13 mouse cellular contexts compared by ENCODE assay signal in genomic region chr4:132387617-132388016, GRCm38 (mm10). TPM values are rescaled to one million over a fixed set of nuclear protein-coding genes. Genes with fewer than 3 reads are reported as not detected.
DNase-seq lines count a peak whose midpoint lies in the region; ATAC-seq and TF ChIP-seq lines count a peak whose summit lies in the region.
"Had no signal": no experiment of that assay in that cellular context is flagged by ENCODE, and none has a peak within 500 bp of the region (broad histone marks: within the 10 kb centered on the region; RNA-seq: fewer than 3 reads in every experiment).

No protein-coding gene starts in this region.

- H3K9ac ChIP-seq in lung, embryonic 15.5 days = no peak overlapping the region
- no peak overlapping the region for H3K9ac ChIP-seq in heart, embryonic 15.5 days
- H3K9ac ChIP-seq in liver, embryonic 13.5 days = 0 out of 2 replicates have a peak overlapping the region, but pooled peaks have one; percentile 4

- TF ChIP-seq POLR2A in lung, adult 2 months (IDR thresholded peaks at IDR 0.05; ENCODE audit: borderline replicate concordance, extremely low read depth, low read depth, low read length) = no peak

- H3K4me1 ChIP-seq in lung, embryonic 15.5 days = no peaks in the 10 kb centered on the region
- peaks cover 15% of the 10 kb centered on the region for H3K4me1 ChIP-seq in brown adipose tissue, adult 24 weeks (ENCODE audit: control insufficient read depth, insufficient read depth, insufficient read length, low read length)
- peaks cover 14% of the 10 kb centered on the region for H3K4me1 ChIP-seq in heart, embryonic 15.5 days (replicated peaks)
- H3K4me1 ChIP-seq in liver, embryonic 13.5 days (replicated peaks) = peaks cover 63% of the 10 kb centered on the region
- 0 out of 2 replicates have a peak, but pooled peaks cover 3% of the 10 kb centered on the region for H3K4me1 ChIP-seq in forebrain, embryonic 10.5 days
- peaks cover 20% of the 10 kb centered on the region for H3K4me1 ChIP-seq in lung, adult 2 months (ENCODE audit: control insufficient read depth, insufficient read depth, low read length)
- H3K4me1 ChIP-seq: embryonic facial prominence, embryonic 13.5 days had no signal

- no peak overlapping the region for H3K4me3 ChIP-seq in lung, embryonic 15.5 days
- no peak overlapping the region for H3K4me3 ChIP-seq in brown adipose tissue, adult 24 weeks (ENCODE audit: insufficient read depth, low read depth, low read length)
- H3K4me3 ChIP-seq in heart, embryonic 15.5 days = no peak overlapping the region
- H3K4me3 ChIP-seq in liver, embryonic 13.5 days (replicated peaks) = no peak overlapping the region
- no peak overlapping the region for H3K4me3 ChIP-seq in forebrain, embryonic 10.5 days
- no peak overlapping the region for H3K4me3 ChIP-seq in lung, adult 2 months (replicated peaks; ENCODE audit: extremely low read depth, low read depth, low read length)
- H3K4me3 ChIP-seq: embryonic facial prominence, embryonic 13.5 days; myocyte had no signal

- no peak for DNase-seq in lung, postnatal 14 days
- DNase-seq in liver, embryonic 13.5 days = no peak
- no peak for DNase-seq in forebrain, embryonic 10.5 days (ENCODE audit: extremely low spot score, low spot score)
- DNase-seq in lung, adult 2 months = no peak
- DNase-seq: cerebellum, adult 2 months; lung, postnatal 36 days; retina, postnatal 1 day had no signal

- no peaks in the 10 kb centered on the region for H3K27me3 ChIP-seq in lung, embryonic 15.5 days
- no peaks in the 10 kb centered on the region for H3K27me3 ChIP-seq in heart, embryonic 15.5 days
- no peaks in the 10 kb centered on the region for H3K27me3 ChIP-seq in liver, embryonic 13.5 days
- no peaks in the 10 kb centered on the region for H3K27me3 ChIP-seq in forebrain, embryonic 10.5 days (ENCODE audit: poor library complexity, severe bottlenecking)
- H3K27me3 ChIP-seq: embryonic facial prominence, embryonic 13.5 days had no signal

- no peaks in the 10 kb centered on the region for H3K9me3 ChIP-seq in lung, embryonic 15.5 days
- H3K9me3 ChIP-seq in heart, embryonic 15.5 days (replicated peaks) = no peaks in the 10 kb centered on the region
- 0 out of 2 replicates have a peak, but pooled peaks cover 3% of the 10 kb centered on the region for H3K9me3 ChIP-seq in liver, embryonic 13.5 days (replicated peaks)
- H3K9me3 ChIP-seq in forebrain, embryonic 10.5 days = no peaks in the 10 kb centered on the region
- H3K9me3 ChIP-seq: embryonic facial prominence, embryonic 13.5 days had no signal

- peaks cover 23% of the 10 kb centered on the region for H3K36me3 ChIP-seq in lung, embryonic 15.5 days
- H3K36me3 ChIP-seq in heart, embryonic 15.5 days = peaks cover 10% of the 10 kb centered on the region; the same call in 1 of the 2 replicates
- H3K36me3 ChIP-seq in liver, embryonic 13.5 days = peaks cover 43% of the 10 kb centered on the region
- peaks cover 35% of the 10 kb centered on the region for H3K36me3 ChIP-seq in forebrain, embryonic 10.5 days (replicated peaks)

- no peak for TF ChIP-seq CTCF in lung, adult 2 months (IDR thresholded peaks at IDR 0.05; ENCODE audit: insufficient read depth, low read length)

- 0 out of 2 replicates have a peak overlapping the region, but pooled peaks have one; percentile 2 for H3K27ac ChIP-seq in lung, embryonic 15.5 days
- peak overlapping the region; percentile 84 for H3K27ac ChIP-seq in brown adipose tissue, adult 24 weeks (replicated peaks; ENCODE audit: low read depth, low read length)
- H3K27ac ChIP-seq in heart, embryonic 15.5 days = peak overlapping the region; percentile 37; the same call in 1 of the 2 replicates
- H3K27ac ChIP-seq in liver, embryonic 13.5 days = peak overlapping the region; percentile 6
- H3K27ac ChIP-seq in forebrain, embryonic 10.5 days = no peak overlapping the region
- H3K27ac ChIP-seq: embryonic facial prominence, embryonic 13.5 days had no signal

- no peak for ATAC-seq in lung, embryonic 15.5 days (ENCODE audit: borderline replicate concordance, extremely low read depth, low FRiP score, low TSS enrichment)
- no peak for ATAC-seq in heart, embryonic 15.5 days (replicated peaks; ENCODE audit: insufficient number of reproducible peaks, insufficient read depth, low FRiP score, low read depth)
- no peak for ATAC-seq in liver, embryonic 13.5 days (ENCODE audit: low read depth)
- ATAC-seq: intestine, postnatal 0 days had no signal

- no peak overlapping the region for H3K4me2 ChIP-seq in lung, embryonic 15.5 days
- H3K4me2 ChIP-seq in heart, embryonic 15.5 days = no peak overlapping the region
- no peak overlapping the region for H3K4me2 ChIP-seq in liver, embryonic 13.5 days
- H3K4me2 ChIP-seq: embryonic facial prominence, embryonic 13.5 days had no signal

- WGBS in lung, embryonic 15.5 days = 68% methylated on average over 5 of the region's 5 CpGs
- 71% methylated on average over 5 of the region's 5 CpGs for WGBS in heart, embryonic 15.5 days
- 75% methylated on average over 5 of the region's 5 CpGs for WGBS in liver, embryonic 13.5 days (ENCODE audit: insufficient replicate concordance)
- 87% methylated on average over 5 of the region's 5 CpGs for WGBS in forebrain, embryonic 10.5 days
- WGBS in lung, adult 2 months = 52% methylated on average over 5 of the region's 5 CpGs

RNA-seq across cellular contexts. Expression of gene Rcc1, which starts 34.2 kb away (rescaled TPM):
- polyA plus RNA-seq in lung, embryonic 15.5 days (2015; fragmentation: Nextera tagmentation; extraction: Ambion mirVana) = 89.2 and 92.6 TPM in 2 replicates
- polyA plus RNA-seq in brown adipose tissue, adult 24 weeks (2012; ENCODE audit: insufficient read depth, insufficient read length, missing spikeins) = 3.4 and 7.6 TPM in 2 replicates
- polyA plus RNA-seq in heart, embryonic 15.5 days (2015; fragmentation: Nextera tagmentation; extraction: Ambion mirVana) = 29.2 and 44.7 TPM in 2 replicates
- 79.4 and 80.2 TPM in 2 replicates for polyA plus RNA-seq in liver, embryonic 13.5 days (2015; fragmentation: Nextera tagmentation; extraction: Ambion mirVana)
- 193 and 194 TPM in 2 replicates for polyA plus RNA-seq in forebrain, embryonic 10.5 days (2016; fragmentation: Nextera tagmentation; extraction: Ambion mirVana)
- 3.9 and 5.3 TPM in 2 replicates for polyA plus RNA-seq in lung, adult 2 months (2012; rRNA removed)

RNA-seq across cellular contexts. Expression of gene Phactr4, which starts 34.7 kb away (rescaled TPM):
- polyA plus RNA-seq in lung, embryonic 15.5 days (2015; fragmentation: Nextera tagmentation; extraction: Ambion mirVana) = 17.6 and 18.7 TPM in 2 replicates
- 5.9 and 11.6 TPM in 2 replicates for polyA plus RNA-seq in brown adipose tissue, adult 24 weeks (2012; ENCODE audit: insufficient read depth, insufficient read length, missing spikeins)
- 14.8 and 17.1 TPM in 2 replicates for polyA plus RNA-seq in heart, embryonic 15.5 days (2015; fragmentation: Nextera tagmentation; extraction: Ambion mirVana)
- polyA plus RNA-seq in liver, embryonic 13.5 days (2015; fragmentation: Nextera tagmentation; extraction: Ambion mirVana) = 10.3 and 12.5 TPM in 2 replicates
- polyA plus RNA-seq in forebrain, embryonic 10.5 days (2016; fragmentation: Nextera tagmentation; extraction: Ambion mirVana) = 22.5 and 24.7 TPM in 2 replicates
- 11.3 and 13.4 TPM in 2 replicates for polyA plus RNA-seq in lung, adult 2 months (2012; rRNA removed)

RNA-seq across cellular contexts. Expression of gene Trnau1ap, which starts 58.3 kb away (rescaled TPM):
- 67.2 and 75.0 TPM in 2 replicates for polyA plus RNA-seq in lung, embryonic 15.5 days (2015; fragmentation: Nextera tagmentation; extraction: Ambion mirVana)
- 35.1 and 36.5 TPM in 2 replicates for polyA plus RNA-seq in brown adipose tissue, adult 24 weeks (2012; ENCODE audit: insufficient read depth, insufficient read length, missing spikeins)
- 63.4 and 71.3 TPM in 2 replicates for polyA plus RNA-seq in heart, embryonic 15.5 days (2015; fragmentation: Nextera tagmentation; extraction: Ambion mirVana)
- polyA plus RNA-seq in liver, embryonic 13.5 days (2015; fragmentation: Nextera tagmentation; extraction: Ambion mirVana) = 43.1 and 45.3 TPM in 2 replicates
- 91.4 and 91.8 TPM in 2 replicates for polyA plus RNA-seq in forebrain, embryonic 10.5 days (2016; fragmentation: Nextera tagmentation; extraction: Ambion mirVana)
- 16.4 and 17.8 TPM in 2 replicates for polyA plus RNA-seq in lung, adult 2 months (2012; rRNA removed)
